Comparison of ENCODE assay signal across 28 mouse cellular contexts in the genomic region with DNA sequence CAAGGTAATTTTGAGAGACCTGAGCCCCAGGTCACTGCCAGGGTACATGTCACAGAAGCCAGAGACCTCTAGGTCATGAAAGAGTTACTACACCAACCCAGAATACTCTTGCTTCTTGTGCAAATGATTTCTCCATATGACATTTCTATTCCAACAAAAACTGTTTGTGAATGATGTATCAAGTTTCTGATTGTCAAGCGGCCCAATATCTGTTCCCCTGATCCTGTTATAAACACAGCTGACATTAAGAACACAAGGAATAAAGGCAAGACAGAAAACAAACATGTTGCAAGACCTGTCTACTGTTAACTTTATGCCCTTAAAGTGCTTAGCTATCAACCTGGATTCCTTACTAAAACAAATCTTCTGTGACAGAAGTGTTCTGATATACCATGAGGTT. TPM values are rescaled to one million over a fixed set of nuclear protein-coding genes. Genes with fewer than 3 reads are reported as not detected.
"Had no signal": no experiment of that assay in that cellular context is flagged by ENCODE, and none has a peak within 500 bp of the region (broad histone marks: within the 10 kb centered on the region; RNA-seq: fewer than 3 reads in every experiment).

No protein-coding gene starts in this region.

- DNase-seq: cerebellum, adult 9-10 months; cerebellum, adult 9-11 months; cerebellum, postnatal 10 days; cerebellum, postnatal 14 days; cerebellum, postnatal 25 days; cerebellum, postnatal 36 days; embryo, embryonic 11 days; forebrain, postnatal 0 days; gastrocnemius, postnatal 10 days; gastrocnemius, postnatal 14 days; gastrocnemius, postnatal 36 days; heart, adult 11 months; heart, adult 18-20 months; heart, adult 2 months had no signal

- H3K4me3 ChIP-seq: embryonic facial prominence, embryonic 10.5 days; embryonic facial prominence, embryonic 12.5 days; embryonic facial prominence, embryonic 13.5 days; embryonic facial prominence, embryonic 15.5 days; erythroblast, embryonic 14.5 days; forebrain, embryonic 10.5 days; forebrain, embryonic 12.5 days; forebrain, embryonic 13.5 days; forebrain, embryonic 15.5 days; heart, adult 2 months; heart, embryonic 10.5 days had no signal

- H3K27me3 ChIP-seq: embryonic facial prominence, embryonic 12.5 days; embryonic facial prominence, embryonic 13.5 days; embryonic facial prominence, embryonic 15.5 days; forebrain, embryonic 12.5 days; forebrain, embryonic 13.5 days; forebrain, embryonic 15.5 days had no signal

- H3K9me3 ChIP-seq: embryonic facial prominence, embryonic 15.5 days; forebrain, embryonic 10.5 days; forebrain, embryonic 12.5 days; forebrain, embryonic 13.5 days; forebrain, embryonic 15.5 days; heart, embryonic 10.5 days had no signal

- H3K4me2 ChIP-seq: embryonic facial prominence, embryonic 12.5 days; embryonic facial prominence, embryonic 13.5 days; embryonic facial prominence, embryonic 15.5 days; forebrain, embryonic 12.5 days; forebrain, embryonic 13.5 days; forebrain, embryonic 15.5 days had no signal

- H3K36me3 ChIP-seq: embryonic facial prominence, embryonic 10.5 days; embryonic facial prominence, embryonic 12.5 days; embryonic facial prominence, embryonic 13.5 days; embryonic facial prominence, embryonic 15.5 days; forebrain, embryonic 10.5 days; forebrain, embryonic 12.5 days; forebrain, embryonic 15.5 days; heart, embryonic 10.5 days had no signal

- ATAC-seq: forebrain, embryonic 13.5 days; forebrain, embryonic 14.5 days; forebrain, embryonic 15.5 days; forebrain, embryonic 16.5 days; forebrain, postnatal 0 days had no signal

- H3K9ac ChIP-seq: embryonic facial prominence, embryonic 12.5 days; embryonic facial prominence, embryonic 13.5 days; embryonic facial prominence, embryonic 15.5 days; forebrain, embryonic 12.5 days; forebrain, embryonic 13.5 days; forebrain, embryonic 15.5 days; forebrain, postnatal 0 days had no signal

- H3K27ac ChIP-seq: embryonic facial prominence, embryonic 10.5 days; embryonic facial prominence, embryonic 12.5 days; embryonic facial prominence, embryonic 13.5 days; embryonic facial prominence, embryonic 15.5 days; forebrain, embryonic 10.5 days; forebrain, embryonic 12.5 days; forebrain, embryonic 13.5 days; forebrain, embryonic 15.5 days; heart, adult 2 months; heart, embryonic 10.5 days had no signal

- H3K4me1 ChIP-seq: embryonic facial prominence, embryonic 10.5 days; embryonic facial prominence, embryonic 12.5 days; embryonic facial prominence, embryonic 13.5 days; embryonic facial prominence, embryonic 15.5 days; forebrain, embryonic 10.5 days; forebrain, embryonic 12.5 days; forebrain, embryonic 13.5 days; forebrain, embryonic 15.5 days had no signal

RNA-seq across cellular contexts. Expression of gene Hsf2bp, which starts 37.8 kb away (rescaled TPM):
- total RNA-seq: common myeloid progenitor, adult 5-6 weeks; granulocyte monocyte progenitor cell, adult 5-6 weeks had no signal
- polyA plus RNA-seq: erythroblast, embryonic 14.5 days had no signal
